Mouse (Mus musculus) mesoderm, embryonic 11.5 days (tissue): ENCODE measurements around the gene Pnpla2.
"Not testable (repeated sequence)": the region's sequence is repeated elsewhere in the genome, so short reads cannot be mapped to it uniquely, and the experiment has no call there.

Experiments
- DNase-seq: peaks from one replicate; pipeline ENCODE4 v3.0.0-alpha.2; 2012; ENCODE audit warnings: low read depth, low spot score

Gene Pnpla2

DNA sequence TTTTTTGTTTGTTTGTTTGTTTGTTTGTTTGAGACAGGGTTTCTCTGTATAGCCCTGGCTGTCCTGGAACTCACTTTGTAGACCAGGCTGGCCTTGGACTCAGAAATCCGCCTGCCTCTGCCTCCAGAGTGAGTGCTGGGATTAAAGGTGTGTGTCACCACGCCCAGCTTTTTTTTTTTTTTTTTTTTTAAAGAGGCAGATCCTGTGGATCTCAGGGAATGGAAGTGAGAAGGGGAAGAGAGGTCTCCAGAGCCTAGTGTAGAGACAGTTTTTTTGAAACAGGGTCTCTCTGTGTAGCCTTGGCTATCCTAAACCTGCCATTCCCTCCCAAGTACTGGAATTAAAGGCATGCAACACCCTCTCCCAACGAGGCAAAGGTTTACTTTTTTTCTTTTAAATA lies 8.6 kb upstream of the Pnpla2 start:
- DNase-seq, result not testable (repeated sequence)

- peak; percentile 90 for DNase-seq
These were observed 7.6 kb upstream of the Pnpla2 start, which contains the start of gene Rplp2 for GRCm38 (mm10) chr7:141447110-141447991. TSS of gene Rplp2 (plus strand) at chr7:141447370.

- no peak for DNase-seq
These were observed 3.1 kb upstream of the Pnpla2 start for GRCm38 (mm10) chr7:141451928-141452327.

DNA sequence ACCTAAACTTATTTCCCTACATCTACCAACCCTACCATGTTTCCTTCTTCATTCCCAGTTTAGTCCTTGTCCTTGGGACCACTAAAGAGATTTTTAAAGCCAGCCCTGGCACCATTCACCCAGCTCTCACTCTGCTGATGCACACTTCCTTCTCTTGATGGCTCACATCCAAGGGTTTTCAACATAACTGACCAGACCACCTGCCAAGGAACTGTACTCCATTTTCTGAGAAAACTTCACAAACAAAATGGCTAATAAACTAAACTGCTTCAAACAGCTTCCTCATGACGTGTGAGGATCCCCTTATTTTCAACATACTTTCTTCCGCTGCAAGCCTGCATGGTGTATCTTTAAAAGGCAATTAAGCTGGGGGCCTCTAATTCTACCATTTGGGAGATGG lies 1.4 kb upstream of the Pnpla2 start:
- no peak for DNase-seq

- peak; percentile 43 for DNase-seq
These were observed 764 bp downstream of the Pnpla2 start for GRCm38 (mm10) chr7:141455610-141456314.

GRCm38 (mm10) chr7:141456739-141457138 lies 1.7 kb downstream of the Pnpla2 start:
- DNase-seq, result no peak

- no peak for DNase-seq
These were observed 2.2 kb downstream of the Pnpla2 start for GRCm38 (mm10) chr7:141457236-141457635.

- peak; percentile 45 for DNase-seq
These were observed 3.1 kb downstream of the Pnpla2 start for GRCm38 (mm10) chr7:141457986-141458660.

DNA sequence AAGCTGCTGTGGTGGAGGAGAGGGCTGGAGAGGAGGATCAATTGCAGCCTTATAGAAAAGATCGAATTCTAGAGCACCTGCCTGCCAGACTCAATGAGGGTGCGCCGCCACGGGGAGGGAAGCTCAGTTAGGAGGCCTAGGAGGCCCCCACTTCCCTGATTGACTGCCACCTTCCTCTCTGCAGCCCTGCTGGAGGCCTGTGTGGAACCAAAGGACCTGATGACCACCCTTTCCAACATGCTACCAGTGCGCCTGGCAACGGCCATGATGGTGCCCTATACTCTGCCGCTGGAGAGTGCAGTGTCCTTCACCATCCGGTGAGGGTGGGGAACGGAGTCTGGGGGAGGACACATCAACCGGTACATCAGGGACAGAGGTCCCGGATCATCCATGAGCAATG lies 3.7 kb downstream of the Pnpla2 start:
- no peak for DNase-seq

GRCm38 (mm10) chr7:141459301-141459711 lies 4.3 kb downstream of the Pnpla2 start:
- DNase-seq, result no peak

DNA sequence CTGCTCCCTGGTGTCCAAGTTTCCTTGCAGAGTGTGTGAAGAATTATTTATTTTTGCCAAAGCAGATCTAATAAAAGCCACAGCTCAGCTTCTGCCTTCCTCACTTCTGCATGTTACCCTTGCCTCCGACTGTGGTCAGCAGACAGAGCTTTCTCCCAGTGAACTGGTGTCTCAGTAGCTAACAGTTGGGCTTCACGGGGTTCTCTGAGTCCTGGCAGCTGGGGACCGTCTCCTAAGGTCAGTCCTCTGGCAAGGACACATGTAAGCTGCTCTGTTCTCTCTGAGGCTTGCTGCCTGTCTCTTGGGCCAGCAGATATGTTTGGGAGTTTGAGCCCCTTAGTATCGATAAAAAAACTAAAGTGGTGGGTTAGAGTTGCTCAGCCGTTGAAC lies 5.0 kb downstream of the Pnpla2 start:
- no peak for DNase-seq

DNA sequence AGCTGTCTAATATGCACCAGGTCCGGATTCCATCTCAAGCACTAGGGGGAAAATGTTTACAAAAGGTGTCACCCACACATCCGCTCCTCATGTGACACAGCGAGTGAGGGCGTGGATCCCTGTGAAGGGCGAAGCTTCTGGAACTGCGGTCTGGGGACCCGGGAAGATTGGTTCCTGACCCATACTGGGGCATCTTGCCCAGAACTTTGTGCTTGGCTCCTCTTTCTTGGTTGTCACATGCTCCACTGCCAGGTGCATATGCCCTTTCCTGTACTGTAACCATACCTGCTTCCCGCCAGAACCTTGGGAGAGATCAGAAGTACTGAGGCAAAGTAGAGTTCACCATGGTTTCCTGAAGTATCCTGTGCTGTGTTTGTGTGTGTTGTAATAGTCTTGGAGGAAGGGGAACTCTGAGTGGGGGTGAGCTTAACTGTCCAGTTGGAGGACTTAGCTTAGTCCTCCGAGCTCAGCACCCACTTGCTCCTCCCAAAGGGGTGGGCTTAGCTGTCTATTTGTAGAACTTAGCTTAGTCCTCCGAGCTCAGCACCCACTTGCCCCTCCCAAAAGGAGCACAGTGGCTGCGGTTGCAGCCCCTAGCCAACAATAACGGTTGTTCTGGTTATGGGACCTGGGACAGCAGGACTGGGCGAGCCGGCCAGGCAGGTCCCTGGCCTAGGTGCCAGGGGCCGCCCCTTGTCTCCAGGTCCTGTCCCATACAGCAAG lies 5.6 kb downstream of the Pnpla2 start, which contains the start of gene Cracr2b:
Gene Cracr2b, plus strand, starts transcription at position 704 of the 723 bp plus-strand sequence.
- DNase-seq, result no peak

- no peak for DNase-seq
These were observed 6.7 kb downstream of the Pnpla2 start for GRCm38 (mm10) chr7:141461521-141462332.

DNA sequence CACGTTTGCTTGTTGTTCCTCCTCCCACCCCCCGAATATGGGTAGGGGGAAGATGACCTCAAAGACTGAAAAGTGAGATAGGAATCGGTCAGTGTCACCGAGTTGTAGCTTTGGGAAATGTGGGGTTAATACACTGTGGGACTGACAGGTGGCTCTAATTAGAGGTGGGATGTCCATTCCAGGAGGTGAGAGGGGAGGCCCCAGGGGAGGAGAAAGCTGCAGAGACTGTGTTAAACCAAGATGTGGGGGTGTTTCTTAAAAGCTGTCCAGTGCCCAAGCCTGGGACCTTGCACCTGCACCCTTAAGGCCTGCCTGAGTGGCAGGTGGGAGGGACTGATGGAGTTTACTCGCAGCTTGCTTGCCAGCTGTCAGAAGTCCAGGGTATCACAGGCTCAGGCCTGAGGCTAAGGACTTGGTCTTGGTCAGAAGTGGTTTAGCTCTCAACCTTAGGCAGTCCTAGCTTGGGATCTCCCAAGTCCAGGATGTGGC lies 7.4 kb downstream of the Pnpla2 start:
- no peak for DNase-seq

- no peak for DNase-seq
These were observed 9.0 kb downstream of the Pnpla2 start for GRCm38 (mm10) chr7:141463824-141464602.

DNA sequence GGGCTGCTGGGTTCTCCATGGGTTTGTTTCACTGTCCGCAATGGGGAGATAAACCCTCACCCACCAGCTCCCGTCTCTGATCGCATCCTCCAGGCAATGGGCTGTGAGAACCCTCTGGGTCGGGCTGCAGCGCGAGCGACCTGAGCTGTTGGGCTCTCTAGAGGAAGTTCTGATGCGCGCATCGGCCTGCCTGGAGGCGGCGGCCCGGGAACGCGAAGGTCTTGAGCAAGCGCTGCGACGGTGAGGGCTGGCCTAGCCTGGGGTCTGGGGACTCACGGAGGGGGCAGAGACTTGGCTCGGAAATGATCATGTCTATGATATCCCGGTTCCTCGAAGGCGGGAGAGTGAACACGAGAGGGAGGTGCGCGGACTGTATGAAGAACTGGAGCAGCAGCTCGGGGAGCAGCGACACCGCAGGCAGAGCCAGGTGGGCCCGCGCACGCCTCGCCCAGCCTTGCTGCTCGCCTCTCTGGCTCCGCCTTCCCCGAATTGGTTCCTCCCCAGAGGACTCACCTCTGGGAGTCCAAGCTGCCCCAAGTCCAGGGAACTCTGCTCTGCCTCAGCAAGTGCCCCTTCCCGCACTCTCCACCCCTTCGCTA lies 9.7 kb downstream of the Pnpla2 start:
- DNase-seq, result no peak

GRCm38 (mm10) chr7:141465388-141466044 lies 10.5 kb downstream of the Pnpla2 start:
- no peak for DNase-seq

DNA sequence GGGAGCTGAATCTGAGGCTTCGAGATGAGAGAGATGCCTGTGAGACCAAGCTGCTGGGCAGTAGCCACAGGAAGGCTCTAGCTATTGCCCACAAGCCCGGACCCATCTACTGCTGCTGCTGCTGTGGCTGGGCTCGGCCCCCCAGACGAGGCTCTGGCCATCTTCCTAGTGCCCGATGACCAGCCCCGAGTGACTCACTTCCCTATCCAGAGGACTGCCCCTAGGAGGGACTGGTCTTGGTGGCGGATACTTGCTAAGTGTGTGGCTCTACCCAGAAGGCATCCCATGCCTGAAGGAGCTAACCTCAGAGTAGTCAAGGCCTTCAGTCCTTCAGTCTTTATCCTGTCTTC lies 11.0 kb downstream of the Pnpla2 start:
- DNase-seq, result no peak
